Mouse (Mus musculus) forebrain, embryonic 14.5 days (tissue): ENCODE data around the gene Cdk5. TPM values are rescaled to one million over a fixed set of nuclear protein-coding genes. Genes with fewer than 3 reads are reported as not detected.

Experiments
- ATAC-seq: fragments of 200-750 bp; cut with Nextera tagmentation; 2 replicates; pipeline ENCODE4 v1.8.0; 2017; ENCODE audit warnings: mild to moderate bottlenecking, moderate library complexity
- DNase-seq: peaks from one replicate; pipeline ENCODE4 v3.0.0-alpha.2; 2015; ENCODE audit warnings: low spot score
- H3K27ac ChIP-seq: fragments of 300-500 bp; sonication (generic); 2 replicates; pipeline ENCODE4 v1.5.1; 2014; ENCODE audit warnings: low read depth, mild to moderate bottlenecking, control low read depth, low read length, moderate library complexity
- H3K27me3 ChIP-seq: fragments of 300-500 bp; sonication (generic); replicated peaks from 2 replicates; pipeline ENCODE4 v1.6.1; 2014; ENCODE audit warnings: low read length, control low read depth, mixed read lengths; ENCODE audit not compliant: control insufficient read depth, insufficient read depth
- H3K36me3 ChIP-seq: fragments of 300-500 bp; sonication (generic); 2 replicates; pipeline ENCODE4 v1.6.1; 2014; ENCODE audit warnings: low read length, control low read depth; ENCODE audit not compliant: control insufficient read depth, insufficient read depth
- H3K4me1 ChIP-seq: fragments of 300-500 bp; sonication (generic); 2 replicates; pipeline ENCODE4 v1.6.1; 2014; ENCODE audit warnings: antibody characterized with exemption, low read length, control low read depth; ENCODE audit not compliant: control insufficient read depth, insufficient read depth
- H3K4me2 ChIP-seq: fragments of 300-500 bp; sonication (generic); 2 replicates; pipeline ENCODE4 v1.6.1; 2014; ENCODE audit warnings: mild to moderate bottlenecking, control low read depth, low read length
- H3K4me3 ChIP-seq: fragments of 300-500 bp; sonication (generic); 2 replicates; pipeline ENCODE4 v1.5.1; 2014; ENCODE audit warnings: low read depth, low read length, control low read depth
- H3K9ac ChIP-seq: fragments of 300-500 bp; sonication (generic); 2 replicates; pipeline ENCODE4 v1.6.1; 2014; ENCODE audit warnings: mild to moderate bottlenecking, low read length, control low read depth, moderate library complexity
- H3K9me3 ChIP-seq: fragments of 300-500 bp; sonication (generic); replicated peaks from 2 replicates; pipeline ENCODE4 v1.6.1; 2016; ENCODE audit warnings: low read length, control low read depth, mixed read lengths; ENCODE audit not compliant: control insufficient read depth
- WGBS: fragments of 180-500 bp; shearing (Covaris S2); extraction: QIAGEN DNeasy Blood & Tissue Kit; methylation state at CpG from one replicate; pipeline ENCODE4 v1.1.7; 2014; 5-methylcytosine and 5-hydroxymethylcytosine counted together
- polyA plus RNA-seq: library from polyadenylated mRNA; unstranded; fragments of >200 nt; fragmentation: Nextera tagmentation; extraction: Ambion mirVana; gene quantifications from 2 replicates; pipeline ENCODE4 v1.2.1, GENCODE M21; 2014

Cdk5 gene
- polyA plus RNA-seq, 1 experiment from 2014 or later = 113 TPM

DNA sequence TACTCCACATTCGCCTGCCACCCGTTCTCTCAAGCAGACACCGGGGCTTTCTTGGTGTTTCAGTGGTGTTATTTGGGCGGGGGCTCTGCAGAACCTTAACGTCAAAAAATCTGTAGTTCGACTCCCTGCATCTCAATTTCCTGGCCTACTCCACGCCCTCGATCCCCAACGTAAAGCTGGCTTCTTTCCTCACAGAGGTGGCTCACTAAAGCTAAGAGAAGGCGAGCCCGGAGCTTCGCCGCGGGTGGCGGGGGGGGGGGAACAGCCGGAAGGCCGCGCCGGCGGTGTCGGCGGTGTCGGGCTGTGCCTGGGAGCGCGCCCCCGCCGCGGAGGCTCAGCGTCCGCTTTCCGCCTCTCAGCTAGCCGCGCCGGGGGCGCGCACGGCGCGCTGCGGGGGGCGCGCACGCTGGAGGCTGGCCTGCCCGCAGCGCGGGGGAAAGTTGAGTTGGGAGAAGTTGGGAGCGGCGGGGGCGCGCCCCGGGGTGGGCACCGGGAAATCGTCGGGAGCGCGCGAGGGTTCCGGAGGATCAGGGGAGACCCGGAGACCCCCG is 1.6 kb upstream of the Cdk5 start:
- WGBS = under 1% methylated on average over 52 of the region's 60 CpGs
- Histone ChIP-seq H3K4me2 (peak overlapping the region; percentile 69), H3K4me1 (peaks cover 40% of the 10 kb centered on the region), H3K9me3 (no peaks in the 10 kb centered on the region), H3K36me3 (peaks cover 11% of the 10 kb centered on the region), H3K27ac (peak overlapping the region; percentile 74), H3K4me3 (peak overlapping the region; percentile 63), H3K27me3 (peaks cover 3% of the 10 kb centered on the region; the same call in 1 of the 2 replicates), H3K9ac (peak overlapping the region; percentile 68)
- DNase-seq = peak; percentile 89
- peak; percentile 24; the same call in 1 of the 2 replicates for ATAC-seq

DNA sequence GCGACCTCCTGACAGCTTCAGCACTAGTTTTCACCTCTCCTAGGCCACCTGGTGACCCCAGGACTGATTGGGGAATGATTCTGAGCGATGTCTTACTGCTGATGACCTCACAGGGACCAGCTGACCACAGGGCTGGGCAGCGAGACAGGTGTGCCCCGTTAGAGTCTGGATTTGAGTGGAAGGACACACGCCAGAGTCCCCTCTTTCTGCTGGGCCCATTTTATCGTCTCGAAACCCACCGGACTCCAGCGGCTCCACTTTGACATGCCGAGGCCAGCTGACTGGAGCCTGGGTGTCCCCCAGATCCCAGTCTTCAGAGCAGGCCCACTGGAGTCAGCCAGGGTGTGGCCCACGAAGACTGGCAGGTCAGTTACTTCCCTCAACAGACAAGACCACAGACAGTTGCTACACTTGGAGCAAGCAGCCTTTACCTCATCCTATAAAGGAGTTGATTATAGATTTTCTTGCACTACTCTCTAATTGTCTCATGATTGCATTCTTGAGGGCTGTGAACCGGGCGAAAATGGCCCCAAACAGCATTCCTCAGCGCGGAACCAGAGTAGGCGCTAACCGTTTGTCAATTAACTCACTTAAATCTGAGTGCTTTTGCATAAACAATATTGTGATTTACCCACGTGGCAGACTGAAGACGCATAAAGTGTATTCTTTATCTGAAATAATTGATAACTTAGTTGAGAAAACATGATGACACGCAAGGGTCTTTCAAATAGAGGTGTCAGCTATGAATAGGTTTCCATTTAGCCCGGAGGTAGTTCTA is 863 bp upstream of the Cdk5 start:
- peak overlapping the region; percentile 69 for H3K4me2 ChIP-seq
- peak overlapping the region; percentile 90 for H3K27ac ChIP-seq
- peaks cover 17% of the 10 kb centered on the region for H3K36me3 ChIP-seq
- peak overlapping the region; percentile 68 for H3K9ac ChIP-seq
- peaks cover 3% of the 10 kb centered on the region; the same call in 1 of the 2 replicates for H3K27me3 ChIP-seq
- peaks cover 40% of the 10 kb centered on the region for H3K4me1 ChIP-seq
- no peak; the same call in 1 of the 2 replicates for ATAC-seq
- H3K4me3 ChIP-seq = peak overlapping the region; percentile 63
- 9% methylated on average over 21 of the region's 21 CpGs for WGBS
- DNase-seq = no peak
- H3K9me3 ChIP-seq = no peaks in the 10 kb centered on the region

GRCm38 (mm10) chr5:24420381-24420780 is 2.9 kb downstream of the Cdk5 start:
- no peaks in the 10 kb centered on the region for H3K27me3 ChIP-seq
- H3K9me3 ChIP-seq = no peaks in the 10 kb centered on the region
- no peak overlapping the region for H3K4me3 ChIP-seq
- peaks cover 17% of the 10 kb centered on the region for H3K4me1 ChIP-seq
- H3K4me2 ChIP-seq = no peak overlapping the region
- ATAC-seq = no peak
- WGBS = 85% methylated on average over 9 of the region's 9 CpGs
- H3K27ac ChIP-seq = no peak overlapping the region
- no peak overlapping the region for H3K9ac ChIP-seq
- DNase-seq = no peak
- H3K36me3 ChIP-seq = peaks cover 30% of the 10 kb centered on the region

DNA sequence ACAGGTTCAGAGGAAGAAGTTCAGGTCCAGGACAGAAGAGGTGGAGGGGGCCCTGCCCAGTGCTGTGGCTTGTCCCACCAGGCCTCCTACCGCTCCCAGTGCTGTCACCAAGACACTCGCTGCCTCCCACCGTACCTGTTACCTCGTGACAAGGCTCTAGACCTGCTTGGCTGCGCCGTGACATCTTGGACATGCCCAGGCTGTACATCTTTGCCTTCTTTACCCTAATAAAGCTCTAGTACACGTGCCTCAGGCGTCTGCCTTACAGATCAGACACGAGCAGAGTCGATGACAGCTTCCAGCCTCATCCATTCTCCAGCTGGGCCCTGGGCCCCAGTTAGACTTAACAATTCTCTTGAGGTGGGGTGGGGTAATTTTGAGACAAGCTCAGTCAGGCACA is 5.7 kb downstream of the Cdk5 start:
- ATAC-seq (no peak), DNase-seq (no peak)
- Histone ChIP-seq H3K4me2 (no peak overlapping the region), H3K27ac (no peak overlapping the region), H3K27me3 (no peaks in the 10 kb centered on the region), H3K4me3 (no peak overlapping the region), H3K36me3 (peaks cover 30% of the 10 kb centered on the region), H3K9me3 (no peaks in the 10 kb centered on the region), H3K9ac (no peak overlapping the region), H3K4me1 (peaks cover 5% of the 10 kb centered on the region)
- 90% methylated on average over 10 of the region's 10 CpGs for WGBS

GRCm38 (mm10) chr5:24416222-24416736 is 7.1 kb downstream of the Cdk5 start:
- ATAC-seq (peak; percentile 82), DNase-seq (peak; percentile 81)
- Histone ChIP-seq H3K27me3 (no peaks in the 10 kb centered on the region), H3K36me3 (peaks cover 30% of the 10 kb centered on the region), H3K9ac (peak overlapping the region; percentile 14; the same call in 1 of the 2 replicates), H3K4me2 (0 out of 2 replicates have a peak overlapping the region, but pooled peaks have one; percentile 12), H3K27ac (no peak overlapping the region), H3K4me3 (no peak overlapping the region), H3K4me1 (0 out of 2 replicates have a peak, but pooled peaks cover 2% of the 10 kb centered on the region), H3K9me3 (no peaks in the 10 kb centered on the region)
- WGBS = 3% methylated on average over 21 of the region's 21 CpGs

- DNase-seq (no peak), ATAC-seq (no peak)
- no peaks in the 10 kb centered on the region for H3K9me3 ChIP-seq
- 0 out of 2 replicates have a peak, but pooled peaks cover 2% of the 10 kb centered on the region for H3K4me1 ChIP-seq
- H3K4me2 ChIP-seq = no peak overlapping the region
- WGBS = 86% methylated on average over 13 of the region's 13 CpGs
- H3K27ac ChIP-seq = no peak overlapping the region
- no peak overlapping the region for H3K4me3 ChIP-seq
- peaks cover 11% of the 10 kb centered on the region; the same call in 1 of the 2 replicates for H3K36me3 ChIP-seq
- H3K27me3 ChIP-seq = no peaks in the 10 kb centered on the region
- no peak overlapping the region for H3K9ac ChIP-seq
Observed at GRCm38 (mm10) chr5:24413938-24414337, 9.4 kb downstream of the Cdk5 start.

- Histone ChIP-seq H3K4me2 (no peak within 1 kb of the TSS), H3K9me3 (no peaks in the 10 kb centered on the region), H3K4me3 (no peak within 1 kb of the TSS), H3K27me3 (no peaks in the 10 kb centered on the region), H3K4me1 (0 out of 2 replicates have a peak, but pooled peaks cover 2% of the 10 kb centered on the region), H3K27ac (no peak within 1 kb of the TSS), H3K9ac (no peak within 1 kb of the TSS), H3K36me3 (0 out of 2 replicates have a peak, but pooled peaks cover 3% of the 10 kb centered on the region)
- no peak for ATAC-seq
- WGBS = 50% methylated on average over 11 of the region's 11 CpGs
- DNase-seq = no peak
Observed at GRCm38 (mm10) chr5:24413042-24413693, 10.2 kb downstream of the Cdk5 start, which contains the start of gene Asic3. Asic3 (plus strand) TSS chr5:24413392.

DNA sequence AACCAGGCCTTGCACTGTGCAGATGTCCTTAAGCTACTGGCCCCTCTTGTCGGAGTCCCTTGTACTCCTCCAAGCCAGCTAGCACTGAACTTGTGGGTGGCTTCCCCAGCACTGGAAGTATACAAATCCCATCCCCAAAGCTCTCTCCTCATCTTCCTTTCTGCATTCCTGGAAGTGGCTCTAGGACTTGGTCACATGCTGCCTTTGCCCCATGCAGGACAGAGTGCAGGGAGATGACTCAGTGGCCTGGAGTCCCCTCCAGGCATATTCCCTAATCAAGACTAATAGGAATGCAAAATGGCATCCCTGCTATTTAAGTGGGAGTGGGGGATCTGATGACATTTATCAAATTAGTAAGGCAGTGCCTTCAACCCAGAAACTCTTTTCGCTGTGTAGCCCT is 11.3 kb downstream of the Cdk5 start:
- Histone ChIP-seq H3K4me3 (no peak overlapping the region), H3K9me3 (no peaks in the 10 kb centered on the region), H3K36me3 (peaks cover 4% of the 10 kb centered on the region), H3K27ac (no peak overlapping the region), H3K4me1 (0 out of 2 replicates have a peak, but pooled peaks cover 2% of the 10 kb centered on the region), H3K9ac (no peak overlapping the region), H3K4me2 (no peak overlapping the region), H3K27me3 (no peaks in the 10 kb centered on the region)
- DNase-seq = no peak
- WGBS = 96% methylated on average over 2 of the region's 2 CpGs
- ATAC-seq = no peak
